Mouse (Mus musculus): ENCODE results near the gene Slc6a2.

Slc6a2 gene

GRCm38 (mm10) chr8:93038831-93039230, 79.0 kb downstream of the Slc6a2 start:
- DNase-seq: no peak

GRCm38 (mm10) chr8:93040256-93040655, 80.4 kb downstream of the Slc6a2 start:
- no peak for DNase-seq

- DNase-seq: peak; percentile 26
Observed at GRCm38 (mm10) chr8:93040776-93041567, 81.1 kb downstream of the Slc6a2 start.

GRCm38 (mm10) chr8:93043083-93043482, 83.2 kb downstream of the Slc6a2 start:
- DNase-seq: no peak

GRCm38 (mm10) chr8:93048092-93048491, 88.2 kb downstream of the Slc6a2 start, which contains the start of gene Ces1a:
Gene Ces1a (minus strand): TSS chr8:93048192.
- no peak for DNase-seq

GRCm38 (mm10) chr8:93048510-93049416, 88.9 kb downstream of the Slc6a2 start:
- peak; percentile 28 for DNase-seq
